Mouse (Mus musculus) midbrain, embryonic 14.5 days (tissue): ENCODE data around the gene Rab3a. TPM values are rescaled to one million over a fixed set of nuclear protein-coding genes. Genes with fewer than 3 reads are reported as not detected.
A peak's percentile ranks its signal among the peaks of the same experiment; 100 is the strongest.

ENCODE experiments used
- ATAC-seq: fragments of 200-750 bp; cut with Nextera tagmentation; 2 replicates; pipeline ENCODE4 v1.8.0; 2017; ENCODE audit warnings: moderate number of reproducible peaks, moderate library complexity; ENCODE audit not compliant: low FRiP score, low TSS enrichment
- DNase-seq: peaks from one replicate; pipeline ENCODE4 v3.0.0-alpha.2; 2015
- H3K27ac ChIP-seq: fragments of 300-500 bp; sonication (generic); replicated peaks from 2 replicates; pipeline ENCODE4 v1.5.1; 2014; ENCODE audit warnings: mild to moderate bottlenecking, low read depth, low read length, moderate library complexity
- H3K27me3 ChIP-seq: fragments of 300-500 bp; sonication (generic); 2 replicates; pipeline ENCODE4 v1.6.1; 2014; ENCODE audit warnings: low read length, control low read depth, mixed read lengths; ENCODE audit not compliant: control insufficient read depth, insufficient read depth
- H3K36me3 ChIP-seq: fragments of 300-500 bp; sonication (generic); 2 replicates; pipeline ENCODE4 v1.6.1; 2014; ENCODE audit warnings: low read length, control low read depth; ENCODE audit not compliant: control insufficient read depth, insufficient read depth
- H3K4me1 ChIP-seq: fragments of 300-500 bp; sonication (generic); 2 replicates; pipeline ENCODE4 v1.6.1; 2014; ENCODE audit warnings: mild to moderate bottlenecking, antibody characterized with exemption, low read length, control low read depth; ENCODE audit not compliant: control insufficient read depth, insufficient read depth
- H3K4me2 ChIP-seq: fragments of 300-500 bp; sonication (generic); 2 replicates; pipeline ENCODE4 v1.6.1; 2014; ENCODE audit warnings: mild to moderate bottlenecking, low read length, moderate library complexity
- H3K4me3 ChIP-seq: fragments of 300-500 bp; sonication (generic); replicated peaks from 2 replicates; pipeline ENCODE4 v1.5.1; 2014; ENCODE audit warnings: low read depth, low read length
- H3K9ac ChIP-seq: fragments of 300-500 bp; sonication (generic); replicated peaks from 2 replicates; pipeline ENCODE4 v1.6.1; 2014; ENCODE audit warnings: mild to moderate bottlenecking, low read length, moderate library complexity
- H3K9me3 ChIP-seq: fragments of 300-500 bp; sonication (generic); 2 replicates; pipeline ENCODE4 v1.6.1; 2016; ENCODE audit warnings: low read length, control low read depth, mixed read lengths; ENCODE audit not compliant: control insufficient read depth
- WGBS: fragments of 180-500 bp; shearing (Covaris S2); extraction: QIAGEN DNeasy Blood & Tissue Kit; methylation state at CpG from one replicate; pipeline ENCODE4 v1.1.7; 2014; 5-methylcytosine and 5-hydroxymethylcytosine counted together
- polyA plus RNA-seq: library from polyadenylated mRNA; unstranded; fragments of >200 nt; fragmentation: Nextera tagmentation; extraction: Ambion mirVana; gene quantifications from 2 replicates; pipeline ENCODE4 v1.2.1, GENCODE M21; 2014

Rab3a gene
- polyA plus RNA-seq, 1 experiment from 2014 or later = 407 TPM

DNA sequence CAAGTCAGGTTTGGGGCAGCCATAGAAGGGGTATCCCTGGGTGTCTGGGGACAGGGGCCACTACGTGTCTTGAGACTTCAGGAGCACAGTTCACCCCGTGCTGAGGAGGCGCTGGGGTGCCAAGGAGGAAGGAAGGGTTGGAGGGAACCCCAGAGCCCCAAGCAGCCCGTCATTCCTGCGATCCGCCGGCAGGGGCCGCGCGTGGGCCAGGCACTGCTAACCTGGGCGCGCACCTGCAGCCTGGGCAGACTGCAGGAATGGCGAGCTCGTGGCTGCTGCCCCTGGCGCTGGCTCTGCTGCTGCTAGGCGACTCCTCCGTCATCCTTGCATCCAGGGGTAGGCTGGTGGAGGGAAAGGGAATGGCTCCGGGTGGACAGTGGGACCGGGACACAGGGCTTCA lies 36.2 kb upstream of the Rab3a start, which contains the start of gene Gm3336:
Gm3336 (plus strand) TSS at position 247 of the 400 bp plus-strand sequence.
- Histone ChIP-seq H3K27ac (no peak within 1 kb of the TSS), H3K4me3 (no peak within 1 kb of the TSS), H3K4me2 (no peak within 1 kb of the TSS), H3K27me3 (no peaks in the 10 kb centered on the region), H3K9me3 (no peaks in the 10 kb centered on the region), H3K36me3 (no peaks in the 10 kb centered on the region), H3K9ac (no peak within 1 kb of the TSS; the same call in 1 of the 2 replicates), H3K4me1 (no peaks in the 10 kb centered on the region)
- WGBS = 3% methylated on average over 18 of the region's 19 CpGs
- ATAC-seq (no peak), DNase-seq (peak; percentile 72)

DNA sequence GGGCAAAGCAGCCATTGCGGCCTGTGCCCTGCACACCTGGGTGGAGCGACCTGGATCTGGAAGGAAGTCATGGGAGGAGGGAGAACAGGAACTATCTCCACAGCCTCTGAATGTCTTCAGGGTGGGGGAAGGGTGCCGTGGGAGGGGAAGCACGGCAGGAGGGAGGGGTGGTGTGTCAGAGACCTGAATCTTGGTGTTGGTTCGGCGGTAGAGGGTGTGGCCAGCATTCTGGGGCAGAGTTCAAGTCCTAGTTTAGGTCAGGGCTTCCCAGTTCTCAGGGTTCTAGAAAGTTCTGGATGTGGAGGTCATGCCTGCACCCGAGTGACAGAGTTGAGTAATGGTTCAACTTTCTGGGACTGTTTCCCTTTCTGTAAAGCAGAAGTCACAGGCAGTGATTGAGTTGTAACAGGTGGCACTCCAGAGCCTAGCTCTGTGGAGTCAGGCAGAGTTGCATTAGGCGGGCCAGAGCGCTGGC lies 34.6 kb upstream of the Rab3a start:
- Histone ChIP-seq H3K27me3 (no peaks in the 10 kb centered on the region), H3K27ac (no peak overlapping the region), H3K36me3 (no peaks in the 10 kb centered on the region), H3K4me3 (no peak overlapping the region), H3K9ac (no peak overlapping the region), H3K9me3 (no peaks in the 10 kb centered on the region), H3K4me2 (no peak overlapping the region), H3K4me1 (no peaks in the 10 kb centered on the region)
- no peak for DNase-seq
- ATAC-seq = no peak
- 72% methylated on average over 9 of the region's 9 CpGs for WGBS

- peak; percentile 89 for DNase-seq
- H3K4me3 ChIP-seq = no peak overlapping the region
- H3K27me3 ChIP-seq = no peaks in the 10 kb centered on the region
- no peak overlapping the region for H3K27ac ChIP-seq
- H3K4me1 ChIP-seq = no peaks in the 10 kb centered on the region
- 7% methylated on average over 3 of the region's 3 CpGs for WGBS
- ATAC-seq = no peak
- no peak overlapping the region for H3K4me2 ChIP-seq
- no peaks in the 10 kb centered on the region for H3K9me3 ChIP-seq
- H3K9ac ChIP-seq = no peak overlapping the region
- no peaks in the 10 kb centered on the region for H3K36me3 ChIP-seq
Observed at GRCm38 (mm10) chr8:70720739-70721138, 33.7 kb upstream of the Rab3a start.

DNA sequence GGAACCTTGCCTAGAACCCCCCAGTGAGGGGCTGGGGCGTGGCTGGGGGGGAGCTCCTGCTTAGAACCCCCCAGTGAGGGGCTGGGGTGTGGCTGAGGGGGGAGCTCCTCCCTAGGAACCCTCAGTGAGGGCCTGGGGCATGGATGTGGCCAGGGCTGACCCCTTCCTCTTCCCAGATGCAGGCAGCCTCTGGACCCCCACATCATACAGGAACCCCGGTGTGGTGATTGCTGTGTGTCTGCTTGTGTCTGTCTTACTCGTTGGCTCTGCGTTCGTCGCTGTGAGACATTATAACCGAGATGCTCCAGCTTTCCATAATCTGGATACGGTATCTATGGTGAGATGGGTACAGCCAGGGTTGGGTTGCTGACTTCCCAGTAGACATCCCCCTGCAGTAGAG lies 32.9 kb upstream of the Rab3a start:
- Histone ChIP-seq H3K4me2 (no peak overlapping the region), H3K4me1 (no peaks in the 10 kb centered on the region), H3K27me3 (no peaks in the 10 kb centered on the region), H3K9ac (no peak overlapping the region), H3K4me3 (no peak overlapping the region), H3K9me3 (no peaks in the 10 kb centered on the region), H3K36me3 (no peaks in the 10 kb centered on the region), H3K27ac (no peak overlapping the region)
- DNase-seq = no peak
- WGBS = 84% methylated on average over 8 of the region's 8 CpGs
- no peak for ATAC-seq

DNA sequence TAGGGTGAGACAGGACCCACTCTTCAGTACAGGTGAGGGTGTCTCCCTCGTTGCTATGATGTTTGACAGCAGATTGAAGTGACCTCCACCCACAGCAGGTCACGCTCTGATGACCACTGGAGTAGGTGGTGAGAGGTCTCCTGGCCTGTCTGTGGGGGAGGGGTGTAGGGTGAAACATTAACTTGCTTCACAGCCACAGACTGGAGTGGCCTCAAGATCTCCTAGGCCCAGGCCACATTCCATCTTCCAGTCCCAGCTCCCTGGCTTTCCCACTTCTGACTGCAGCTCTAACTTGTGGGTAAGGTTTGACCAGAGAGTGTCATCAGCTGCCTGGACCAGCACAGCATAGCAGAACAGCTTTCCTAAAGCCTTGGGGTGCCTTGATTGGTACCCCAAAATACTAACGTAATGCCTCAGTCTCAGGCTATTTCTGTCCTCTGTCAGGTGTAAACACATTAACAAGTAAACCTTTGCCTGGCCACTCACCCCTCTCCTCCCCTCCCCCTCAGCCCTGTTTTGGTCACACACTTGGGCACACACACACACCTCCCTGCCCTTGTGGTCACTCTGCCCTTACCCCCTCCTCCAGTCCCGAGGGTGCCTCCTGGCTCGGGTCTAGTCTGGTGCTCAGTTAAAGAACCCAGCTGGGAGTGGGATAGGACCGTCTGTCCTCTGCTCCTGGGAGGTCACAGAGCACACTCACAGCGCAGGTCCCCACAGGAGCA lies 30.8 kb upstream of the Rab3a start, which contains the start of gene Pde4c:
Pde4c (plus strand) TSS at position 235 of the 725 bp plus-strand sequence.
- ATAC-seq (no peak), DNase-seq (no peak)
- Histone ChIP-seq H3K4me2 (no peak within 1 kb of the TSS), H3K4me3 (no peak within 1 kb of the TSS), H3K36me3 (no peaks in the 10 kb centered on the region), H3K9ac (no peak within 1 kb of the TSS), H3K9me3 (no peaks in the 10 kb centered on the region), H3K27me3 (0 out of 2 replicates have a peak, but pooled peaks cover 5% of the 10 kb centered on the region), H3K27ac (no peak within 1 kb of the TSS), H3K4me1 (no peaks in the 10 kb centered on the region)
- 66% methylated on average over 7 of the region's 7 CpGs for WGBS

DNA sequence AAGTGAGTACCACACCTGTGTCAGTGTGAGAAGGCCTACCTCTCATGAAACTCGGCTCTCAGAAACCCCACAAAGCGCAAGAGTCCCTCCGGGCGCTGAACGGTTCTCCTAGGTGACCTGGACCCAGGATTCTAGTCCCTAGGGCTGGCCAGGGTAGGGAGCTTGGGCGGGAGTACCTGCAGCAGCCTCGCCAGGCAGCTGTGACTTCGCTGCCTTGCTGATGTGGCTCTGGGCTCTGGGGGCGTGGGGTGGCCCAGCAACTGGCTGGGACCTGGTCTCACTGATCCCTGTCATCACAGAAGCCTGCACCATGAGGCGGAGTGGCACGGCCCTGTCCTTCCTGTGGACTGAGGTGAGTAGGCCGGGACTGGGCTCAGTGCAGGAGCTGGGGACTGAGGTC lies 30.3 kb upstream of the Rab3a start:
- no peaks in the 10 kb centered on the region for H3K9me3 ChIP-seq
- H3K9ac ChIP-seq = no peak overlapping the region
- H3K36me3 ChIP-seq = no peaks in the 10 kb centered on the region
- no peaks in the 10 kb centered on the region for H3K4me1 ChIP-seq
- 82% methylated on average over 12 of the region's 12 CpGs for WGBS
- H3K27ac ChIP-seq = no peak overlapping the region
- ATAC-seq (no peak), DNase-seq (no peak)
- H3K4me3 ChIP-seq = no peak overlapping the region
- peaks cover 8% of the 10 kb centered on the region for H3K27me3 ChIP-seq
- H3K4me2 ChIP-seq = no peak overlapping the region

DNA sequence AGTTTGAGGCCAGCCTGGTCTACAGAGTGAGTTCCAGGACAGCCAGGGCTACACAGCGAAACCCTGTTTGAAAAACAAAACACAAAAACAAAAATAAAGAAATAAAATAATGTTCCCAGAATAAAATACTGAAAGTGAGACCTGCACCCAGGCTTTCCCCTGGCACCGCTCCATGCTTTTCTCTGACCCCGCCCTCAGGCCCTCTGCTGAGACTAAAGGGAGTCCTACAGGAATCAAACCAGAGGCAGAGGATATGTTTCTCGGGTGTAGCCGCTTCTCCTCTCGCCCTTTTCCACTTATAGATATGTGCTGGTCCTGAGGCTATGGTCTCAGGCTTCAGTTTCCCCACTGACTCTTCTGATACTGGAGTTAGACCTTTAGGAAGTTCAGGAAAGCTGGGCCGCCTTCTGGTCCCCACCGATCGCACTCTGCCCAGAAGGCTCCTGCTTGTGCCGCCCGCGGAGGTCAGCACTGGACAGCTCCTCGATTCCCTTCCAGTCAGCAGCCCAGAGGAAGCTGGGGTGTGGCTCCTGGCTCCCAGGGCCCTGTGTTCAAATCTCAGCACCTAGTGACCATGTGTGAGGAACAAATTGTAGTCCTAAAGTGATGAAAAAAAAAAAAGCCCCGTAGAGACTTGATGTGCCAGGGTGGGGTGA lies 28.6 kb upstream of the Rab3a start:
- no peaks in the 10 kb centered on the region for H3K4me1 ChIP-seq
- H3K4me2 ChIP-seq = no peak overlapping the region
- WGBS = 33% methylated on average over 14 of the region's 14 CpGs
- peaks cover 19% of the 10 kb centered on the region for H3K27me3 ChIP-seq
- ATAC-seq (no peak), DNase-seq (no peak)
- H3K27ac ChIP-seq = no peak overlapping the region
- no peaks in the 10 kb centered on the region for H3K9me3 ChIP-seq
- H3K9ac ChIP-seq = no peak overlapping the region
- H3K36me3 ChIP-seq = no peaks in the 10 kb centered on the region
- H3K4me3 ChIP-seq = no peak overlapping the region

- H3K27me3 ChIP-seq = peaks cover 19% of the 10 kb centered on the region
- 46% methylated on average over 11 of the region's 11 CpGs for WGBS
- H3K36me3 ChIP-seq = no peaks in the 10 kb centered on the region
Observed at GRCm38 (mm10) chr8:70726721-70727120, 27.8 kb upstream of the Rab3a start.

More at GRCm38 (mm10) chr8:70726721-70727120, 27.8 kb upstream of the Rab3a start:
- ATAC-seq (no peak), DNase-seq (no peak)
- Histone ChIP-seq H3K9me3 (no peaks in the 10 kb centered on the region), H3K4me3 (no peak overlapping the region), H3K27ac (no peak overlapping the region), H3K4me1 (no peaks in the 10 kb centered on the region), H3K4me2 (no peak overlapping the region), H3K9ac (no peak overlapping the region)
